Mouse (Mus musculus): ENCODE results near the gene Dhx15. TPM values are rescaled to one million over a fixed set of nuclear protein-coding genes. Genes with fewer than 3 reads are reported as not detected.
"Not testable (repeated sequence)": the region's sequence is repeated elsewhere in the genome, so short reads cannot be mapped to it uniquely, and the experiment has no call there.

The Dhx15 gene
- 173 and 176 TPM in 2 replicates for polyA plus RNA-seq (2015; fragmentation: Nextera tagmentation; extraction: Ambion mirVana)

DNA sequence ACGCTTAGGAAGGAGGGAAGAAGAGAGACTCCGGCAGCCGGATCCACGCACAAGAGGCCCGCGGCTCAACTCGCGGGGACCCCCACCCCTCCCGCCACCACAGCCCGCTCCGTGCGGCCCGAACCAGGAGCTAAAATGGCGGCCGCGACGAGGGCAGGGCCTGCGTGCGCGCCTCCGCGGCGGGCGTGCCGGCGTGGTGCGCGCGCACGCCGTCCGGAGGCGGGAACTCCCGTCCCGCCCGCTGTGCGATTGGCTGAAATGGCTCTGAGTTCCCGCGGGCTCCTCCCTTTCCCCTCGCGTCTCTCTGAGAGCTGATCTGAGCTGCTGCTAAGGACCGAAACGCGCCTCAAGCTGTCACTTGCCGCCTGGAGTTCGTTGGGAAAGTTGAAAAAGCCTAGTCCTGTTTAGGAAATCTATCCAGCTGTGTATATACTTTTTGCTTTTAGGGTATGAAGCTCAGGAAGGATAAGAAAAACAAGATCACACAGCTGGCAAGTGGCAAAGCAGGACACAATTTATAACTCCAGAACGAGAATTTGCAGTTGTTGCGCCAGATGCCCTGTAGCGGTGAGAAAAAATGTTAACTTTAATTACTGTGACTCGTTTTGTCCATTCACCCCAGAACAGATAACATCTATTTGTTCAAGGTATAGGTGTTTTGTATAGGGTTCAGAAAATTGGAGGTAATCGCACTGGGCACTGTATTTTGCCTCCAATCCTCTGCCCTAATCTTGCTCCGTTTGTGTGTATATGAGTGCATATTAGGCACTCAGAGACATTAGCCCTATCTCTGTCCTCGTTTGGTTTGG lies at the start of gene Dhx15:
Dhx15 (minus strand) TSS at position 144 of the 809 bp plus-strand sequence.
- Histone ChIP-seq H3K4me1 (peaks cover 30% of the 10 kb centered on the region), H3K36me3 (no peaks in the 10 kb centered on the region; the same call in 1 of the 2 replicates), H3K9ac (peak within 1 kb of the TSS; percentile 100), H3K27me3 (no peaks in the 10 kb centered on the region), H3K4me3 (peak within 1 kb of the TSS; percentile 99), H3K9me3 (no peaks in the 10 kb centered on the region), H3K4me2 (replicated peaks) (peak within 1 kb of the TSS; percentile 84), H3K27ac (peak within 1 kb of the TSS; percentile 95)
- WGBS, result under 1% methylated on average over 53 of the region's 53 CpGs
- peak; percentile 97 for ATAC-seq (ENCODE audit: low FRiP score, low read depth)

DNA sequence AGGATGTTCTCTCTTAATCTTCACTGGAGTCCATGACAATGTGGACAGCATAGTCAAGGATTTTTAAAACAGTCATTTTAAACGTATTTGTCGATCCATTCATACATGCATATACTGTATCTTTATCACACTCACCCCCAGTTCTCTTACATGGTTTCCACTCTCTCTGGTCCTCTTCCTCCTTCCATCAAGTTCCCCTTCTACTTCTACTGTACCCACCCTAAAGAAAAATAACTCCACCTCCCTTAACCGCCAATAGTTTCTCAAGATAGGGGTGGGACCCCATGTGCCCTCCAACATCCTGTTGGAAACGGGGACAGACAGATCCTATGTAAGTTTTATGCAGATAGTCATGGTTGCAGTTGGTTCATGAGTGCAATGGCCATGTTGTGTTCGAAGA lies 48.6 kb upstream of the Dhx15 start:
- no peaks in the 10 kb centered on the region for H3K27me3 ChIP-seq
- no peak for ATAC-seq (ENCODE audit: low FRiP score, low read depth)

DNA sequence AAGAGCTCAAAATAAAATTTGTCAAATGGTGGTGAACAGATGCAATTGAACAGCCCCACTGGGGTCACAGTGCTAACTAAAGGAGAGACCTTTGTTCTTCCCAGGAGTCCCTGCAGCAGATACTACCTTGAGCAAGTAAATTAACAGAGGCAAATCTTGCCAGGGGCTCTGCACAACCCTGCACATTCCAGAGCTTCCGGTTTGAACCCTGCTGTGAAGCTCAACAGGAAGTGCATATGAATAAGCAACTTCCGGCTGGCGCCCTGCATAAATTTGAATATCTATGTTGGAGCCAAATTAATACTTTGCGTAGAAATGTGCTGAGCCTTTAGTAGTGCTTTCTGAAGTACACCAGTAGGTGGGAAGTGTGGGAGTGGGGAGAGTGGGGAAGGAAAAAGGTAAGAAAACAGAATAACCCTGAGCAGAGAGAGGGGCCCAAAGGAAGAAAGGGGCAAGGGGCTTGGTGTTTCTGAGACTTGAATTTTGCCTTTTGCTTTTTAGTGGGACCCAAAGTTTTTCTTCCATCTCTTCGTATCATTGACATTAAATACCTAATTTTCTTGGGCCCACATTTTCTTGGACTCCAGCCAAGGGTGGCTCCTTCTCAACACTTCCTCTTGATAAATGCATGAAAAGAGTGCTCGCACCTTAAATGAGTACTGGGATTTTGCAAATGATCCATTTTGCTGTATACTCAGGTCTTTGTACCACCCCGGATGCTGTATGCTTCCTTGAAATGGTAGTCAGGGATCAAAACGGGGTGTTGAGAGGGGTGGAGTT lies 47.8 kb upstream of the Dhx15 start:
- no peak overlapping the region for H3K27ac ChIP-seq
- 67% methylated on average over 8 of the region's 8 CpGs for WGBS
- no peak overlapping the region for H3K4me2 ChIP-seq (replicated peaks)
- no peak overlapping the region for H3K9ac ChIP-seq
- no peaks in the 10 kb centered on the region for H3K36me3 ChIP-seq
- H3K9me3 ChIP-seq, result peaks cover 4% of the 10 kb centered on the region; the same call in 1 of the 2 replicates
- no peak for ATAC-seq (ENCODE audit: low FRiP score, low read depth)
- peaks cover 19% of the 10 kb centered on the region for H3K4me1 ChIP-seq
- no peak overlapping the region for H3K4me3 ChIP-seq
- no peaks in the 10 kb centered on the region for H3K27me3 ChIP-seq

More for the DNA sequence above, 48.6 kb upstream of the Dhx15 start:
- Histone ChIP-seq H3K36me3 (no peaks in the 10 kb centered on the region), H3K4me1 (peaks cover 18% of the 10 kb centered on the region), H3K4me2 (replicated peaks) (no peak overlapping the region), H3K9ac (no peak overlapping the region), H3K4me3 (no peak overlapping the region), H3K9me3 (peaks cover 4% of the 10 kb centered on the region; the same call in 1 of the 2 replicates), H3K27ac (no peak overlapping the region)
- 88% methylated on average over 5 of the region's 5 CpGs for WGBS

DNA sequence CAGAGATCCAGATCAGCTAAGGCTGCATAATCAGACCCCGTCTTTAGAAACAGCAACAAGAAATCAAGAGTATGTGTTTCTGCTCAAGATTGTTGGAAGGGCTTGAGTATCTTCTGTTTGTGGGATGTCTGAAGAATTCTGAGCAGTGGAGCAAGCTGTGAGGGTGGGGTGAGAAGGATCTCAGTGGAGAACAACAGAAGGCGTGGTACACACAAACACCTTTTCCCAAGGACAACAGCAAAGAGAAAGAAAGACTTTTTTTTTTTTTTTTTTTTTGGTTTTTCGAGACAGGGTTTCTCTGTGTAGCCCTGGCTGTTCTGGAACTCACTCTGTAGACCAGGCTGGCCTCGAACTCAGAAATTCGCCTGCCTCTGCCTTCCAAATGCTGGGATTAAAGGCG lies 46.3 kb upstream of the Dhx15 start:
- 94% methylated on average over 6 of the region's 6 CpGs for WGBS
- not testable (repeated sequence) for H3K9me3 ChIP-seq; H3K27ac ChIP-seq; H3K9ac ChIP-seq; H3K4me2 ChIP-seq (replicated peaks); H3K36me3 ChIP-seq; H3K27me3 ChIP-seq; ATAC-seq (ENCODE audit: low FRiP score, low read depth); H3K4me3 ChIP-seq
- peaks cover 19% of the 10 kb centered on the region for H3K4me1 ChIP-seq

DNA sequence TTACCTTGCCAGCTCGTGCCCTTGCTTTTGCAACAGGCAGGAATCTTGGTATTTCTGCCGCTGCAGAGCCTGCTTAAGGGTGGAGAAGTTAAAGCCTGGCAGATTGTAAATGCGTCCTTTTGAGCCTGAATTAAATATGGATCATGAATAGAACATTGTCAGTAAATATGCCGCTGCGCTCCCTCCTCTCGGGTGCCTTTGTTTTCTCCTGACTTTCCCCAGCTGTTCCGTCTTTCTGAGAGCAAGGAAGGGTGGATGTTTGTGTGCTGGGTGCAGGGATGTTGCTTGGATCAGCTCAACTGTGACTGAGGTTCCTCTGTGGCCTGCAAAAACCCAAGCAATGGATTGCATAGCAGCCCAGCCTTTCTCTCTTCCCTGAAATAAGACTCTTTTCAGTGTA lies 44.3 kb upstream of the Dhx15 start:
- 69% methylated on average over 7 of the region's 7 CpGs for WGBS
- Histone ChIP-seq H3K4me1 (peaks cover 19% of the 10 kb centered on the region), H3K4me3 (no peak overlapping the region), H3K9ac (no peak overlapping the region), H3K36me3 (no peaks in the 10 kb centered on the region), H3K27me3 (no peaks in the 10 kb centered on the region), H3K9me3 (peaks cover 4% of the 10 kb centered on the region; the same call in 1 of the 2 replicates), H3K27ac (no peak overlapping the region), H3K4me2 (replicated peaks) (no peak overlapping the region)
- 0 out of 2 replicates have a peak, but pooled peaks have one; percentile 16 for ATAC-seq (ENCODE audit: low FRiP score, low read depth)

DNA sequence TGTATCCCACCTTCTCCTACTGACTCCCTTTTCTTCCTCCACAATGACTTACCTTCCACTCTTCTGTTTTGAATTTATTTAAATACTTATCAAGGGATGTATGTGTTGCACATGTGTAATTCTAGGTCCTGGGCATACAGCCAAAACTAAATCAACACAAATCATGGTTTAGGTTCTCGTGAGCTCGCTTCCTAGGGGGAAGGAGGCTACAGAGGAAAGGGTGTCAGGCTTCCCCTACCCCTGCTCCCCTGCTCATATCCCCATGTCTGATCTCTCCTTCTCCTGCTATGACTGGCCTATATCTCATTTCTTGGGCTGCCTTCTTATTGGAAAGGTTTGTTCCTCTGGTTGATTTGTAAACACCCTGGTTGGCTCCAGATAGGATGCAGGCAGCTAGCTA lies 43.6 kb upstream of the Dhx15 start:
- ATAC-seq (ENCODE audit: low FRiP score, low read depth), result peak; percentile 28; the same call in 1 of the 2 replicates
- H3K9me3 ChIP-seq, result peaks cover 4% of the 10 kb centered on the region; the same call in 1 of the 2 replicates
- no peak overlapping the region for H3K27ac ChIP-seq
- H3K27me3 ChIP-seq, result no peaks in the 10 kb centered on the region
- no peaks in the 10 kb centered on the region for H3K36me3 ChIP-seq
- H3K9ac ChIP-seq, result no peak overlapping the region
- H3K4me2 ChIP-seq (replicated peaks), result no peak overlapping the region
- peaks cover 19% of the 10 kb centered on the region for H3K4me1 ChIP-seq
- H3K4me3 ChIP-seq, result no peak overlapping the region
- WGBS, result 29% methylated on average over 2 of the region's 2 CpGs

DNA sequence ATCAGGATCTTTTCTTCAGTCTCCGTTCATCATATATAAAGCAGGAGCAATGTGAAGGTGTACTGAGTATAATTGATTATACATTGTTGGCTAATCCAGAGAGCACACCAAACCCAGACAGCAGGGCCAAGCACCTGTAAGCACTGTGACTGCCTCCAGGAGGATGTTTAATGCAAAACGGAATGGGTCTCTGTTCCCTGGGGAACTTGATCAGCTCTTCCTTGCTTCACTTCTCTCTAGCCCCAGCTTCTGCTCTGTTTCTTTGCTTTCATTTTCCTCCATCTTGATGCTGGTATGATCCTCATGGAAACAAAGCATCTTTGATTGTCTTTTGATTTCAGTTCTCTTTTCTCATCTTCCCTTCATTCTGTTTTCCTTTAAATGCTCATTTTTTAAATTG lies 42.3 kb upstream of the Dhx15 start:
- Histone ChIP-seq H3K9me3 (peaks cover 4% of the 10 kb centered on the region; the same call in 1 of the 2 replicates), H3K36me3 (no peaks in the 10 kb centered on the region), H3K27me3 (no peaks in the 10 kb centered on the region), H3K4me1 (peaks cover 11% of the 10 kb centered on the region), H3K4me2 (replicated peaks) (no peak overlapping the region), H3K4me3 (no peak overlapping the region), H3K9ac (no peak overlapping the region), H3K27ac (no peak overlapping the region)
- ATAC-seq (ENCODE audit: low FRiP score, low read depth), result no peak
- 78% methylated on average over 2 of the region's 2 CpGs for WGBS

DNA sequence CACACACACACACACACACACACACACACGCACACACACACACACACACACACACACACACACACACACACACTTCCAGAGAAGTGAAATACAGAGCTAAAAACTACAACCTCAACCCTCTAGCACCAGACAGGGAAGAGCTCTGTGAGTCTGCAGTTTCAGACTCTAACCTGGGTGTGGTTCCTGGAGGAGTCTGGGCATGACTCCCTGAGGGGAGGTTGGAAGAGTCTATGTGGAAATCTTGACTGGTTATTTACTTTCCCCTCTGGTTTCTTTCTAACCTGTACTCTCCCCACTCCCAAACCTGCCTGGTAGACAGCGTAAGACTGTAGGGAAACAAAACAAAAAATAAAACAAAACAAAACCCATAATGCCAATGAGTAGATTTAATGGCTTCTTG lies 41.9 kb upstream of the Dhx15 start:
- Histone ChIP-seq H3K4me3 (no peak overlapping the region), H3K9me3 (peaks cover 4% of the 10 kb centered on the region; the same call in 1 of the 2 replicates), H3K9ac (no peak overlapping the region), H3K36me3 (no peaks in the 10 kb centered on the region), H3K27me3 (no peaks in the 10 kb centered on the region), H3K27ac (no peak overlapping the region), H3K4me2 (replicated peaks) (no peak overlapping the region), H3K4me1 (peaks cover 7% of the 10 kb centered on the region)
- 100% methylated on average over 1 of the region's 2 CpGs for WGBS
- no peak for ATAC-seq (ENCODE audit: low FRiP score, low read depth)

DNA sequence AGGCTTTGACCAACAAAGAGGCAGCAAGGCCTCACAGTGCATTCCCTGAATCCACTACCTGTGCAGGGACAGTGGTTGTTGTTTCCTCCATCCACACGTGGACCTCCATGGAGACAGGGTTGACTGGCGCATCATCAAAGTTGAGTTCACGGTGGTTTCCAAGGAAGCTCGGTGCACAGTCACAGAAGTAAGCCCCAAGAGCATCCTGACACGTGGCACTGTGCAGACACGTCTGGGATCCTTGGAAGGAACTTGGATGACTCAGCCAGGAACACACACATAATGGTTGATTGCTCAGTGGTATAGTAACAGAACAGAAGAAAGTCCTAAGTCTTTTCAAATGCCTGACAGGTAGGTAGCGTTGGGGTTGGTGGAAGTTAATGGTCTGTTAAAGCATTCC lies 40.2 kb upstream of the Dhx15 start:
- H3K4me3 ChIP-seq, result no peak overlapping the region

DNA sequence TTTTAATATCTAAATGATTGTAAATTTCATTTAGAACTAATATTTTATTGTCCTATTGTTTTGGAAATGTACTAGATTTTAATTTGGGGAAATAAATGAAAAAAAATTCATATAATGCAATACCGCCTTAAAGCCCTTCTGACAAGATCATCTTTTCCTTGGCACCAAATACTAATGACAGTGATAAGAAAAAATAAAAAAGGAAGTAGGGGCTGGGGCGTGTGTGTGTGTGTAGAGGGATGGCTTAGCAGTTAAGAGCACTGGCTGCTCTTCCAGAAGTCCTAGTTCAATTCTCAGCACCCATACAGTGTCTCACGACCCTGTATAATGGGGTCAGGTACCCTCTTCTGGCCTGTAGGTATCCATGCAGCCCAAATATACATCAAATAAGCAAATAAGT lies 36.4 kb upstream of the Dhx15 start:
- Histone ChIP-seq H3K4me3 (no peak overlapping the region), H3K9ac (no peak overlapping the region), H3K4me1 (no peaks in the 10 kb centered on the region), H3K9me3 (no peaks in the 10 kb centered on the region), H3K36me3 (no peaks in the 10 kb centered on the region), H3K27me3 (no peaks in the 10 kb centered on the region), H3K27ac (no peak overlapping the region), H3K4me2 (replicated peaks) (no peak overlapping the region)
- ATAC-seq (ENCODE audit: low FRiP score, low read depth), result no peak
- WGBS, result 83% methylated on average over 3 of the region's 3 CpGs

More for the DNA sequence above, 40.2 kb upstream of the Dhx15 start:
- H3K4me2 ChIP-seq (replicated peaks), result no peak overlapping the region
- H3K27me3 ChIP-seq, result no peaks in the 10 kb centered on the region
- 90% methylated on average over 7 of the region's 7 CpGs for WGBS
- H3K27ac ChIP-seq, result no peak overlapping the region
- peaks cover 3% of the 10 kb centered on the region; the same call in 1 of the 2 replicates for H3K9me3 ChIP-seq
- H3K4me1 ChIP-seq, result peaks cover 6% of the 10 kb centered on the region
- ATAC-seq (ENCODE audit: low FRiP score, low read depth), result no peak
- H3K9ac ChIP-seq, result no peak overlapping the region
- H3K36me3 ChIP-seq, result no peaks in the 10 kb centered on the region

DNA sequence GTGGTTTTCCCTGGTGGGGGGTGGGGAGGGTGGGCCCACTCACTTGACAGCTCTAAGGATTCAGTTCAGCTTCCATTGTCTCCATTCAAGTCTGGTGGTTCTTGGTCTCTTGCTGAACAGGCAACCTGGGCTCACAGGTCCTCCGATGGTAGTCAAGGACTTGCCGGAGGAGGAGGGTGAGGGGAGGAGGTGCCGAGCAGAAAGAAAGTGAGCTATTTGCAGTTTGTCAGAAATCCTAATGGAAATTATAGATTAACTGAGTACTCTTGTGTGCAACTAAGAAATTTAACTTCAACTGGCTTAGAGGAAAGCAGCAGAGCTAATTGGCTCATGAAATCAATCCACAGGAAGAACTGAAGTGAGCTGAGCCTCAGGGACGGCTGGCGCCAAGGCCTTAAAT lies 31.3 kb upstream of the Dhx15 start:
- 80% methylated on average over 5 of the region's 5 CpGs for WGBS
- Histone ChIP-seq H3K9me3 (no peaks in the 10 kb centered on the region), H3K9ac (no peak overlapping the region), H3K4me2 (replicated peaks) (no peak overlapping the region), H3K27ac (no peak overlapping the region), H3K4me3 (no peak overlapping the region), H3K36me3 (no peaks in the 10 kb centered on the region), H3K27me3 (no peaks in the 10 kb centered on the region), H3K4me1 (peaks cover 31% of the 10 kb centered on the region)
- no peak for ATAC-seq (ENCODE audit: low FRiP score, low read depth)
